8 mouse cellular contexts compared by ENCODE assay signal in the genomic region with DNA sequence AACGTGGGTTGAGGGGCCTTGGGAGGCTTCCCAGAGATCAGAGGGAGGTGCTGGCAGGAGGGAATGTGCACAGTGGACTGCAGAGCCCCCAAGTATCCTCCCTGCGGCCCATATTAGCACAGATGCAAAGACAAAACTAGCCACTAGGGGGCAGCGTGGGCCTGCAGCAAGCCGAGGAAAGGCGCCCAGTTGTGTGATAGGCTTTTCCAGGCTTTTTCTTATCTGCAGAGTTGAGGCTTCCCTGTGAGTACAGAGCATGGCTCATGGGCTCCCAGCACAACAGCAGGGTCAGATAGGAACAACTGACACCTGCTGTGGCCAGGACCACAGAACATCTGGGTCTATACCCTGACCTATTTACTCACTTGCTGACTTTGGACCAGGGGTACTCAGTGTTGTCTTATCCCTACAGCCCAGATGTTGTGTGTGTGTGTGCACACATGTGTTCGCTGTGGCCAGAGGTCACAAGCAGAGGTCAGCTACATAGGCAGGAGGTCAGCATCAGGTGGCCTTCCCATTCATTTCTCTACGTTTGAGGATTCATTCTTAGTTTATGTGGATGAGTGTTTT. TPM values are rescaled to one million over a fixed set of nuclear protein-coding genes. Genes with fewer than 3 reads are reported as not detected.
DNase-seq lines count a peak whose midpoint lies in the region; ATAC-seq and TF ChIP-seq lines count a peak whose summit lies in the region.

No protein-coding gene starts in this region.

- no peaks in the 10 kb centered on the region for H3K27me3 ChIP-seq in E14TG2a.4 (ENCODE audit: insufficient read depth, low read length)
- H3K27me3 ChIP-seq in forebrain, embryonic 14.5 days (replicated peaks; ENCODE audit: control insufficient read depth, insufficient read depth, low read length), result no peaks in the 10 kb centered on the region

- H3K27ac ChIP-seq in forebrain, embryonic 14.5 days (ENCODE audit: low read depth, low read length), result no peak overlapping the region

- 23% methylated on average over 7 of the region's 7 CpGs for WGBS in forebrain, embryonic 14.5 days
- 23% methylated on average over 7 of the region's 7 CpGs for WGBS in lung, adult 2 months

- H3K4me1 ChIP-seq in E14TG2a.4 (replicated peaks; ENCODE audit: low read depth, low read length), result peaks cover 18% of the 10 kb centered on the region
- H3K4me1 ChIP-seq in forebrain, embryonic 14.5 days (ENCODE audit: control insufficient read depth, insufficient read depth, low read length), result no peaks in the 10 kb centered on the region
- H3K4me1 ChIP-seq in lung, adult 2 months (ENCODE audit: control insufficient read depth, insufficient read depth, low read length), result no peaks in the 10 kb centered on the region

- ATAC-seq in forebrain, embryonic 14.5 days, result peak; percentile 80
- peak; percentile 59 for ATAC-seq in neutrophil, adult 5-6 weeks (ENCODE audit: extremely low read depth, insufficient number of reproducible peaks, low FRiP score, poor library complexity, severe bottlenecking)

- peaks cover 76% of the 10 kb centered on the region for H3K36me3 ChIP-seq in E14TG2a.4 (ENCODE audit: insufficient read depth, low read length)
- H3K36me3 ChIP-seq in forebrain, embryonic 14.5 days (ENCODE audit: control insufficient read depth, insufficient read depth, low read length), result peaks cover 64% of the 10 kb centered on the region

- H3K4me3 ChIP-seq in E14TG2a.4 (replicated peaks; ENCODE audit: low read length), result no peak overlapping the region
- no peak overlapping the region for H3K4me3 ChIP-seq in forebrain, embryonic 14.5 days (ENCODE audit: low read depth, low read length)
- no peak overlapping the region for H3K4me3 ChIP-seq in lung, adult 2 months (replicated peaks; ENCODE audit: extremely low read depth, low read depth, low read length)

- peak; percentile 63 for DNase-seq in c-Kit-positive CD71-negative TER-119-negative erythroid progenitor cells, embryonic 14.5 days (ENCODE audit: low read depth)
- peak; percentile 89 for DNase-seq in forebrain, embryonic 14.5 days (ENCODE audit: low spot score)
- peak; percentile 87 to 93 for DNase-seq in heart, postnatal 14 days
- peak; percentile 91 for DNase-seq in kidney, postnatal 4 days
- DNase-seq in lung, adult 2 months, result peak; percentile 82
- peak; percentile 61 for DNase-seq in testis, postnatal 14 days (ENCODE audit: low spot score)

- TF ChIP-seq CTCF in E14TG2a.4 (conservative IDR thresholded peaks at IDR 0.05; ENCODE audit: low read length), result peak; percentile 92
- TF ChIP-seq CTCF in lung, adult 2 months (IDR thresholded peaks at IDR 0.05; ENCODE audit: insufficient read depth, low read length), result peak; percentile 89

- H3K4me2 ChIP-seq in forebrain, embryonic 14.5 days (ENCODE audit: low read length), result no peak overlapping the region

- H3K9me3 ChIP-seq in E14TG2a.4 (ENCODE audit: low read length), result no peaks in the 10 kb centered on the region
- no peaks in the 10 kb centered on the region for H3K9me3 ChIP-seq in forebrain, embryonic 14.5 days (replicated peaks; ENCODE audit: control insufficient read depth, low read length)

- intact Hi-C loops in heart, postnatal 14 days (cut with DNase I), result loop anchor here (1.0 to 10.0 kb wide), 5 partner anchors 142 to 316 kb away; a partner anchor contains a TSS

- H3K9ac ChIP-seq in forebrain, embryonic 14.5 days (ENCODE audit: low read length), result no peak overlapping the region

- TF ChIP-seq POLR2A in lung, adult 2 months (IDR thresholded peaks at IDR 0.05; ENCODE audit: borderline replicate concordance, extremely low read depth, low read depth, low read length), result no peak

RNA-seq across cellular contexts. Expression of a gene that starts 7.7 kb away (rescaled TPM):
- 66.7 and 93.2 TPM in 2 replicates for polyA plus RNA-seq in forebrain, embryonic 14.5 days (2014; fragmentation: Nextera tagmentation; extraction: Ambion mirVana)
- total RNA-seq in heart, postnatal 14 days (2021), result 100 to 1,000 TPM; 297 to 299 TPM
- polyA plus RNA-seq in lung, adult 2 months (2012; rRNA removed), result 7.5 and 12.5 TPM in 2 replicates
- total RNA-seq in neutrophil, adult 5-6 weeks (2017), result 24.7 and 25.7 TPM in 2 replicates

RNA-seq across cellular contexts. Expression of a gene that starts 30.8 kb away (rescaled TPM):
- polyA plus RNA-seq in forebrain, embryonic 14.5 days (2014; fragmentation: Nextera tagmentation; extraction: Ambion mirVana), result 34.5 and 37.6 TPM in 2 replicates
- total RNA-seq in heart, postnatal 14 days (2021), result 10 to 100 TPM; 29.3 to 30.0 TPM
- 39.1 and 41.3 TPM in 2 replicates for polyA plus RNA-seq in lung, adult 2 months (2012; rRNA removed)
- total RNA-seq in neutrophil, adult 5-6 weeks (2017), result 245 and 270 TPM in 2 replicates

RNA-seq across cellular contexts. Expression of a gene that starts 30.9 kb away (rescaled TPM):
- polyA plus RNA-seq in forebrain, embryonic 14.5 days (2014; fragmentation: Nextera tagmentation; extraction: Ambion mirVana), result 25.3 and 27.2 TPM in 2 replicates
- total RNA-seq in heart, postnatal 14 days (2021), result 1 to 10 TPM; 4.4 to 5.9 TPM
- 1.3 and 2.6 TPM in 2 replicates for polyA plus RNA-seq in lung, adult 2 months (2012; rRNA removed)
- 8.4 and 10.6 TPM in 2 replicates for total RNA-seq in neutrophil, adult 5-6 weeks (2017)

Comparison
In these comparisons a context has a peak if more than half of its experiments do, and no peak if none do; other contexts are left out.
1. RNA of a gene that starts 7.7 kb away (total RNA-seq): 297 to 299 TPM in heart, postnatal 14 days; 24.7 to 25.7 TPM in neutrophil, adult 5-6 weeks; every median in the first group is over 10 times any median in the second.
2. Peak in every context shown above with its lines, with median percentiles within 50 percentile points of each other: DNase-seq.